Mouse (Mus musculus) cerebellum, postnatal 25 days (tissue): Measurements from ENCODE around the gene Zbtb24.

Experiments
- DNase-seq, 2 experiments: peaks; one replicate each; pipeline ENCODE4 v3.0.0; 2021; ENCODE audit warnings: mixed read lengths in 2 of 2

Zbtb24 gene

GRCm38 (mm10) chr10:41504996-41505395, 54.8 kb downstream of the Zbtb24 start:
- peak in 1 of 2 experiments; percentile 10 for DNase-seq

GRCm38 (mm10) chr10:41505446-41505845, 55.3 kb downstream of the Zbtb24 start:
- DNase-seq, result peak; percentile 66 to 83

DNA sequence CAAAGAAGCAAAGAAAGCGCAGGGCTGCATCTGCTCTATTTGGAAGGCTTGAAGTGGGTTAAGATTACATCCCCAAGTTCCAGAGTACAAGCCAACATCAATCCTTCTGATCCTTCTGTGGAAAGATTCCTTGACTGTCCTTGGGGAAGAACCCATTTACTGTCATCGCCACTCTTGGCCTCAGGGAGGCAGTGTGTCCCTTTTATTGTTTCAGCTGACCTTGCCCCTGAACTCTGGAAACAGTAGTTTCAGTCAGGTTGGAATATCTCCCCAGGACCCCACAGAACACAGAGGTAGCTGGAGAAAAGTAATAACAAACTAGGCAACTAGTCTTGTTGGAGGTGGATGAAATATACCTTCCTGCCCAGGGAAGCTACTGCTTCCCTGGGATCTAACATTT, 59.0 kb downstream of the Zbtb24 start:
- DNase-seq, result peak in 1 of 2 experiments; percentile 48

DNA sequence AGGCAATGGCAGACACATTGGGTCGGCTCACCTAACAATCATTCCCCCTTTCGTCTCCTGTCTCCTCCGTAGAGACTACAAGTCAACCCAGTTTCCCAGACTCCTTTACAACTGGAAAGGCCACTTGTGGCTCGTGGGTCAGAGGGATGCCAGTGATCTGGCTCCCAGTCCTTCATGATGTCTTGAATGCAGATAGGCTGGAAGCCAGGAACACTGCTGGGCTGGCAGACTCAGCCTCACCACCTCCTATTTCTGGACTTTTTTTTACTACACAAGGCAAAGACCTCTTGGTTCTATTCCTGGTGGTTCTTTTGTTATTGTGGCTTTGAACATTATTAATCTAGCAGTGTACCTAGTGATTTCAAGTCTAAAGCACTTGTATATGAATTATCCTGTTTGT, 64.1 kb downstream of the Zbtb24 start:
- DNase-seq, result no peak

DNA sequence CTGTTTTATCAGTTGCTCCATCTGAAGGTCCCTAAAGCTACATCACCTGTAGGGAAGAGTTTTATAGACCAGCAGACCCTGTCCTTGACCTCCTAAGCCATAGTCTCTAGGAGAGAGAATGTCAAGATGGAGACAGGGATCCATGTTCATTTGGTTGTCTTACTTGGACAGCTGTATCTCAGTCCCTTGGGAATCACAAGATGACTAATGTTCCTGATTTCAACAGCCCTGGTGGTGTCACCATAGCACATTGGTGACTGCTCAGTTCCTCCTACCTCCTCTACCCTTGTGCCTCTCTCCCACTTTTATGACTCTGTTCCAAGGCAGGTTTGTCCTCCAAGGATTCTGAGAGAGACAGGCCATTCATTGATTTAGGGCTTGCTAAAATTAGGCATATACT, 64.7 kb downstream of the Zbtb24 start:
- no peak for DNase-seq
